Mouse (Mus musculus): Measurements from ENCODE around the gene Arhgap18.

Gene Arhgap18

GRCm38 (mm10) chr10:26776443-26776842 lies 23.2 kb downstream of the Arhgap18 start:
- in situ Hi-C loops (cut with MseI, MboI) = no loop called here

- in situ Hi-C loops (cut with MseI, MboI) = no loop called here
These were observed 27.4 kb downstream of the Arhgap18 start for GRCm38 (mm10) chr10:26780581-26780980.

- in situ Hi-C loops (cut with MseI, MboI) = no loop called here
These were observed 36.5 kb downstream of the Arhgap18 start for GRCm38 (mm10) chr10:26789680-26790079.

GRCm38 (mm10) chr10:26791810-26792209 lies 38.6 kb downstream of the Arhgap18 start:
- in situ Hi-C loops (cut with MseI, MboI) = no loop called here

GRCm38 (mm10) chr10:26793013-26793412 lies 39.8 kb downstream of the Arhgap18 start:
- in situ Hi-C loops (cut with MseI, MboI) = no loop called here

- in situ Hi-C loops (cut with MseI, MboI) = no loop called here
These were observed 43.4 kb downstream of the Arhgap18 start for GRCm38 (mm10) chr10:26796432-26797286.

GRCm38 (mm10) chr10:26797287-26797672 lies 44.1 kb downstream of the Arhgap18 start:
- in situ Hi-C loops (cut with MseI, MboI) = no loop called here

- in situ Hi-C loops (cut with MseI, MboI) = no loop called here
These were observed 45.7 kb downstream of the Arhgap18 start for GRCm38 (mm10) chr10:26798752-26799411.

GRCm38 (mm10) chr10:26799562-26800051 lies 46.4 kb downstream of the Arhgap18 start:
- in situ Hi-C loops (cut with MseI, MboI) = no loop called here

- in situ Hi-C loops (cut with MseI, MboI) = no loop called here
These were observed 51.2 kb downstream of the Arhgap18 start for GRCm38 (mm10) chr10:26804351-26804983.

- in situ Hi-C loops (cut with MseI, MboI) = no loop called here
These were observed 51.8 kb downstream of the Arhgap18 start for GRCm38 (mm10) chr10:26805007-26805406.

- in situ Hi-C loops (cut with MseI, MboI) = no loop called here
These were observed 52.9 kb downstream of the Arhgap18 start for GRCm38 (mm10) chr10:26806092-26806491.

GRCm38 (mm10) chr10:26810059-26810458 lies 56.8 kb downstream of the Arhgap18 start:
- in situ Hi-C loops (cut with MseI, MboI) = no loop called here

- in situ Hi-C loops (cut with MseI, MboI) = no loop called here
These were observed 57.6 kb downstream of the Arhgap18 start for GRCm38 (mm10) chr10:26810810-26811209.

GRCm38 (mm10) chr10:26811342-26811741 lies 58.1 kb downstream of the Arhgap18 start:
- in situ Hi-C loops (cut with MseI, MboI) = no loop called here

GRCm38 (mm10) chr10:26815646-26816045 lies 62.4 kb downstream of the Arhgap18 start:
- in situ Hi-C loops (cut with MseI, MboI) = no loop called here

GRCm38 (mm10) chr10:26820326-26820725 lies 67.1 kb downstream of the Arhgap18 start:
- in situ Hi-C loops (cut with MseI, MboI) = no loop called here

GRCm38 (mm10) chr10:26820936-26821335 lies 67.7 kb downstream of the Arhgap18 start:
- in situ Hi-C loops (cut with MseI, MboI) = no loop called here

- in situ Hi-C loops (cut with MseI, MboI) = no loop called here
These were observed 70.8 kb downstream of the Arhgap18 start for GRCm38 (mm10) chr10:26823997-26824396.

GRCm38 (mm10) chr10:26825246-26825889 lies 72.1 kb downstream of the Arhgap18 start:
- in situ Hi-C loops (cut with MseI, MboI) = no loop called here

- in situ Hi-C loops (cut with MseI, MboI) = no loop called here
These were observed 74.1 kb downstream of the Arhgap18 start for GRCm38 (mm10) chr10:26827315-26827714.
